In the genomic region with DNA sequence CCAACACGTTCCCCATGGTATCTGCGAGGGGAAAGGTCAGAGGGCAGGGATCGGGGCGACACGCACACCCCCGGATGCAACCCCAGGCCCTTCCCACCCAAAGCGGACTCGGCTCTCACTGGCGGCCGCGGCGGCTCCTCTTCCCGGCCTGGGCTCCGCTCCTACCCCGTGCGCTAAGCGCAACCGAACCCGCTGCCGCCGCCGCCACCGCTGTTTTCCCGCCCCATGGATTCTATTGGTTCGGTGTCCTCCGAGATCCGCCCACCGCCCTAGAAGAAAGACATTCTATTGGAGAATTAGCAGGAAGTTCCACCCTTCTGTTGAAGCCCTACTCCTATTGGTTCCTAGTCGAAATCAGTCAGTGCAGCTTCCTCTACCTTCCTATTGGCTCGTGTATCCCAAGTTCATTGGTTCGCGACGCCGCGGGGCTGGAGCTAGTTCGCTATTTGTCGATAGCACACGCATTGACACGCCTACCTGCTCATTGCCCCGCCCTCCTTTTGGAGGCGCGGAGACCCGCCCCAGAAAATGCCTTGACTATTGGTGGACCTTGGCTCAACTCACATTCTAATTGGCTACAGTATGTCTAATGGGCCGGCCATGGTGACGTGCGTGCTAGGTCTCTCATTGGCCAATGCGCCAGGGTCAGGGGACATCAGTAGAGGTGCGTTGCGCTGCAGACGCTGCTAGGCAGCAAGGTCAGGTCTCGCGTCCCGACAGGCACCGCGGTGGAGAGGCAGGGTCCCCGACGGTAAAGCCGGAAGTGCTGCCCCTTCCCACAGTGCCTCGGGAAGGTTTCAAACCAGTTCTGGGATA, we compare ENCODE assay signal across 8 mouse cellular contexts. TPM values are rescaled to one million over a fixed set of nuclear protein-coding genes. Genes with fewer than 3 reads are reported as not detected.
DNase-seq lines count a peak whose midpoint lies in the region; ATAC-seq and TF ChIP-seq lines count a peak whose summit lies in the region.

Gene Tomm40 (minus strand): TSS at position 200 of the 816 bp plus-strand sequence.

- peaks cover 3 to 14% of the 10 kb centered on the region in 2 experiments; a peak in 3 of 4 replicates for H3K36me3 ChIP-seq in MEL (ENCODE audit: control insufficient read depth in 1 of 2, insufficient read depth in 2 of 2, low read length in 2 of 2)
- peaks cover 26% of the 10 kb centered on the region for H3K36me3 ChIP-seq in forebrain, postnatal 0 days (ENCODE audit: insufficient read depth)
- H3K36me3 ChIP-seq in lung, embryonic 15.5 days, result peaks cover 60% of the 10 kb centered on the region

- no peak for TF ChIP-seq CTCF in MEL (IDR thresholded peaks at IDR 0.05 in 2 of 3, conservative IDR thresholded peaks at IDR 0.05 in 1 of 3; ENCODE audit: control insufficient read depth in 1 of 3, insufficient read depth in 1 of 3, low read depth in 2 of 3, low read length in 3 of 3, poor library complexity in 1 of 3, severe bottlenecking in 1 of 3)
- no peak for TF ChIP-seq CTCF in cerebellum, adult 2 months (IDR thresholded peaks at IDR 0.05; ENCODE audit: borderline replicate concordance, insufficient read depth, low read depth, low read length)
- no peak for TF ChIP-seq CTCF in forebrain, postnatal 0 days (IDR thresholded peaks at IDR 0.05; ENCODE audit: low read depth)

- peaks cover 20% of the 10 kb centered on the region for H3K79me2 ChIP-seq in MEL (ENCODE audit: control insufficient read depth, insufficient read depth, low read length, poor library complexity)

- peak within 1 kb of the TSS; percentile 99 for H3K27ac ChIP-seq in MEL (ENCODE audit: control insufficient read depth, low read depth, low read length)
- peak within 1 kb of the TSS; percentile 52 for H3K27ac ChIP-seq in cerebellum, adult 2 months (ENCODE audit: insufficient read depth, low read length)
- H3K27ac ChIP-seq in forebrain, postnatal 0 days (ENCODE audit: low read depth, low read length), result peak within 1 kb of the TSS; percentile 85
- peak within 1 kb of the TSS; percentile 83 for H3K27ac ChIP-seq in lung, embryonic 15.5 days

- TF ChIP-seq POLR2A in MEL (IDR thresholded peaks at IDR 0.05; ENCODE audit: control insufficient read depth in 1 of 2, insufficient read depth in 1 of 2, low read depth in 1 of 2, low read length in 2 of 2, poor library complexity in 1 of 2), result peak; percentile 55 to 65; a peak in 3 of 4 replicates
- TF ChIP-seq POLR2A in cerebellum, adult 2 months (IDR thresholded peaks at IDR 0.05; ENCODE audit: borderline replicate concordance, insufficient read depth, low read length), result peak; percentile 51; the same call in 1 of the 2 replicates

- no peaks in the 10 kb centered on the region for H3K9me3 ChIP-seq in MEL (replicated peaks; ENCODE audit: insufficient read depth, low read length)
- no peaks in the 10 kb centered on the region for H3K9me3 ChIP-seq in forebrain, postnatal 0 days (ENCODE audit: low read length)
- H3K9me3 ChIP-seq in lung, embryonic 15.5 days, result no peaks in the 10 kb centered on the region

- peak within 1 kb of the TSS; percentile 72 to 97 for H3K4me3 ChIP-seq in MEL (ENCODE audit: control insufficient read depth in 1 of 2, insufficient read depth in 1 of 2, low read depth in 2 of 2, low read length in 2 of 2)
- peak within 1 kb of the TSS; percentile 81 for H3K4me3 ChIP-seq in cerebellum, adult 2 months (replicated peaks; ENCODE audit: insufficient read depth, low read depth, low read length)
- H3K4me3 ChIP-seq in forebrain, postnatal 0 days (ENCODE audit: low read depth, low read length), result peak within 1 kb of the TSS; percentile 94
- H3K4me3 ChIP-seq in lung, embryonic 15.5 days, result peak within 1 kb of the TSS; percentile 87

- H3K27me3 ChIP-seq in MEL (ENCODE audit: control insufficient read depth in 1 of 2, insufficient read depth in 2 of 2, low read length in 2 of 2), result no peaks in the 10 kb centered on the region
- H3K27me3 ChIP-seq in cerebellum, adult 2 months (ENCODE audit: control insufficient read depth, insufficient read depth, low read length), result no peaks in the 10 kb centered on the region
- no peaks in the 10 kb centered on the region for H3K27me3 ChIP-seq in forebrain, postnatal 0 days (ENCODE audit: insufficient read depth, low read length)
- no peaks in the 10 kb centered on the region for H3K27me3 ChIP-seq in lung, embryonic 15.5 days

- peak; percentile 95 for ATAC-seq in forebrain, postnatal 0 days
- peak; percentile 99 for ATAC-seq in lung, embryonic 15.5 days (ENCODE audit: borderline replicate concordance, extremely low read depth, low FRiP score, low TSS enrichment)

- no peak for TF ChIP-seq EP300 in MEL (IDR thresholded peaks at IDR 0.05; ENCODE audit: low read depth in 1 of 2, low read length in 2 of 2)

- TF ChIP-seq RAD21 in MEL (IDR thresholded peaks at IDR 0.05; ENCODE audit: low read depth, low read length), result no peak

- H3K9ac ChIP-seq in MEL (ENCODE audit: control insufficient read depth, low read depth, low read length, poor library complexity, severe bottlenecking), result peak within 1 kb of the TSS; percentile 90
- peak within 1 kb of the TSS; percentile 94 for H3K9ac ChIP-seq in forebrain, postnatal 0 days
- H3K9ac ChIP-seq in lung, embryonic 15.5 days, result peak within 1 kb of the TSS; percentile 89

- under 1% methylated on average over 57 of the region's 59 CpGs for WGBS in cerebellum, adult 2 months
- under 1% methylated on average over 57 of the region's 59 CpGs for WGBS in forebrain, postnatal 0 days
- WGBS in lung, embryonic 15.5 days, result under 1% methylated on average over 59 of the region's 59 CpGs

- peak within 1 kb of the TSS; percentile 97 for H3K4me2 ChIP-seq in forebrain, postnatal 0 days (ENCODE audit: low read depth)
- peak within 1 kb of the TSS; percentile 76 for H3K4me2 ChIP-seq in lung, embryonic 15.5 days

- peak; percentile 100 for DNase-seq in MEL (ENCODE audit: low read depth, low spot score)
- peak; percentile 99 to 100 for DNase-seq in cerebellum, adult 2 months
- DNase-seq in forebrain, postnatal 0 days, result peak; percentile 100
- peak; percentile 99 for DNase-seq in heart, postnatal 4 days
- DNase-seq in layer of hippocampus, adult 8-10 months (ENCODE audit: low spot score in 2 of 2), result peak; percentile 100
- peak; percentile 100 for DNase-seq in ovary, adult 18-20 months (ENCODE audit: low spot score)
- DNase-seq in thymus, postnatal 0 days (ENCODE audit: low spot score), result peak; percentile 100

- peaks cover 0 to 19% of the 10 kb centered on the region in 2 experiments; a peak in 2 of 4 replicates for H3K4me1 ChIP-seq in MEL (ENCODE audit: control insufficient read depth in 1 of 2, insufficient read depth in 2 of 2, low read length in 2 of 2)
- peaks cover 8% of the 10 kb centered on the region for H3K4me1 ChIP-seq in cerebellum, adult 2 months (ENCODE audit: control insufficient read depth, insufficient read depth, low read length)
- 0 out of 2 replicates have a peak, but pooled peaks cover 6% of the 10 kb centered on the region for H3K4me1 ChIP-seq in forebrain, postnatal 0 days (ENCODE audit: insufficient read depth)
- peaks cover 24% of the 10 kb centered on the region for H3K4me1 ChIP-seq in lung, embryonic 15.5 days

TF ChIP-seq in MEL, 35 proteins besides CTCF, POLR2A, EP300 and RAD21 (continues in another document):
- TF ChIP-seq TBP (IDR thresholded peaks at IDR 0.05; ENCODE audit: low read depth, low read length) (no peak), MAZ (IDR thresholded peaks at IDR 0.05; ENCODE audit: low read depth, low read length) (no peak; the same call in 1 of the 2 replicates), NRF1 (IDR thresholded peaks at IDR 0.05; ENCODE audit: insufficient read depth, low read depth, low read length, poor library complexity, severe bottlenecking) (0 out of 2 replicates have a peak, but pooled peaks have one; percentile 44), CHD2 (IDR thresholded peaks at IDR 0.05; ENCODE audit: low read length) (peak; percentile 89), TAL1 (IDR thresholded peaks at IDR 0.05; ENCODE audit: low read length) (no peak), HCFC1 (IDR thresholded peaks at IDR 0.05; ENCODE audit: low read depth, low read length) (peak; percentile 86), USF2 (IDR thresholded peaks at IDR 0.05; ENCODE audit: borderline replicate concordance in 1 of 2, insufficient read depth in 1 of 2, low read depth in 1 of 2, low read length in 2 of 2) (no peak), POLR2AphosphoS2 (IDR thresholded peaks at IDR 0.05; ENCODE audit: low read length) (no peak; the same call in 1 of the 2 replicates), MAX (IDR thresholded peaks at IDR 0.05; ENCODE audit: low read length) (peak; percentile 72), USF1 (IDR thresholded peaks at IDR 0.05; ENCODE audit: low read depth, low read length) (peak; percentile 54), POLR2AphosphoS5 (IDR thresholded peaks at IDR 0.05; ENCODE audit: borderline replicate concordance, low read depth, low read length) (no peak), TCF12 (IDR thresholded peaks at IDR 0.05; ENCODE audit: low read depth, low read length) (0 out of 2 replicates have a peak, but pooled peaks have one; percentile 33), SIN3A (IDR thresholded peaks at IDR 0.05; ENCODE audit: low read length) (peak; percentile 69; the same call in 1 of the 2 replicates), UBTF (IDR thresholded peaks at IDR 0.05; ENCODE audit: borderline replicate concordance, insufficient read depth, low read depth, low read length) (no peak), NELFE (IDR thresholded peaks at IDR 0.05; ENCODE audit: low read depth, low read length) (peak; percentile 72), E2F4 (IDR thresholded peaks at IDR 0.05; ENCODE audit: borderline replicate concordance, low read depth, low read length) (no peak), MYB (IDR thresholded peaks at IDR 0.05; ENCODE audit: low read depth, low read length) (no peak), ETS1 (IDR thresholded peaks at IDR 0.05; ENCODE audit: low read depth, low read length) (no peak), SMC3 (IDR thresholded peaks at IDR 0.05; ENCODE audit: low read depth, low read length) (no peak), GATA1 (IDR thresholded peaks at IDR 0.05; ENCODE audit: low read depth, low read length) (peak; percentile 35), ELF1 (IDR thresholded peaks at IDR 0.05; ENCODE audit: low read depth, low read length) (peak; percentile 98)

RNA-seq across cellular contexts. Expression of gene Tomm40, which starts in this region (rescaled TPM):
- total RNA-seq in MEL (2012; rRNA removed), result 288 and 294 TPM in 2 replicates
- 100 to 1,000 TPM in 1 of 2 experiments, not detected in 1; 403 TPM for polyA plus RNA-seq in MEL (2012; ENCODE audit: insufficient read depth in 1 of 2, insufficient read length in 2 of 2, low read depth in 1 of 2, low replicate concordance in 2 of 2, missing spikeins in 1 of 2)
- 125 TPM in 2 replicates for polyA plus RNA-seq in cerebellum, adult 2 months (2012; rRNA removed)
- 98.9 and 113 TPM in 2 replicates for total RNA-seq in forebrain, postnatal 0 days (2014; rRNA removed)
- polyA plus RNA-seq in forebrain, postnatal 0 days (2015; fragmentation: Nextera tagmentation; extraction: Ambion mirVana), result 146 and 147 TPM in 2 replicates
- total RNA-seq in heart, postnatal 4 days (2021), result 100 to 1,000 TPM; 147 to 153 TPM
- total RNA-seq in layer of hippocampus, adult 8-10 months (2022), result 100 to 1,000 TPM; 104 to 112 (median 109) TPM
- 149 and 157 TPM in 2 replicates for polyA plus RNA-seq in lung, embryonic 15.5 days (2015; fragmentation: Nextera tagmentation; extraction: Ambion mirVana)
- polyA plus RNA-seq in thymus, postnatal 0 days (2015; fragmentation: Nextera tagmentation; extraction: Ambion mirVana), result 132 and 140 TPM in 2 replicates

Comparison
In these comparisons a context has a peak if more than half of its experiments do, and no peak if none do; other contexts are left out.
1. Peak in every context shown above with its lines: DNase-seq, ATAC-seq, H3K4me3 ChIP-seq and H3K27ac ChIP-seq.